Mouse (Mus musculus) heart, adult 2 months (tissue): Measurements from ENCODE around the gene Atrnl1. TPM values are rescaled to one million over a fixed set of nuclear protein-coding genes. Genes with fewer than 3 reads are reported as not detected.
A peak's percentile ranks its signal among the peaks of the same experiment; 100 is the strongest.
"Not testable (repeated sequence)": the region's sequence is repeated elsewhere in the genome, so short reads cannot be mapped to it uniquely, and the experiment has no call there.

Source experiments
- DNase-seq, 2 experiments: peaks; one replicate each; pipeline ENCODE4 v3.0.0; 2021
- H3K27ac ChIP-seq: fragments of 200-600 bp; 2 replicates; pipeline ENCODE4 v1.8.1; 2022
- H3K27me3 ChIP-seq: fragments of 200-500 bp; 2 replicates; pipeline ENCODE4 v1.6.1; 2012; ENCODE audit warnings: mild to moderate bottlenecking, low read length, inconsistent platforms, mixed read lengths; ENCODE audit not compliant: control insufficient read depth, insufficient read depth
- H3K36me3 ChIP-seq: fragments of 200-500 bp; 2 replicates; pipeline ENCODE4 v1.6.1; 2012; ENCODE audit warnings: low read length, inconsistent platforms; ENCODE audit not compliant: control insufficient read depth, insufficient read depth
- H3K4me1 ChIP-seq: fragments of 200-500 bp; 2 replicates; pipeline ENCODE4 v1.6.1; 2011; ENCODE audit warnings: low read length; ENCODE audit not compliant: control insufficient read depth, insufficient read depth
- H3K4me3 ChIP-seq: fragments of 200-600 bp; 2 replicates; pipeline ENCODE4 v1.8.1; 2022
- H3K79me2 ChIP-seq: fragments of 200-500 bp; replicated peaks from 2 replicates; pipeline ENCODE4 v1.6.1; 2012; ENCODE audit warnings: mild to moderate bottlenecking, inconsistent platforms, low read length, moderate library complexity, mixed read lengths; ENCODE audit not compliant: control insufficient read depth, insufficient read depth
- H3K9ac ChIP-seq: fragments of 200-500 bp; 2 replicates; pipeline ENCODE4 v1.6.1; 2012; ENCODE audit warnings: low read depth, mild to moderate bottlenecking, control low read depth, inconsistent platforms, low read length, mixed read lengths
- CTCF ChIP-seq: fragments of 200-600 bp; IDR thresholded peaks from 2 replicates; pipeline ENCODE4 v1.8.1; 2022; ENCODE audit warnings: antibody characterized with exemption, mild to moderate bottlenecking, moderate library complexity
- EP300 ChIP-seq: fragments of 200-500 bp; IDR thresholded peaks from 2 replicates; pipeline ENCODE4 v1.6.1; 2011; ENCODE audit warnings: low read depth, low read length, control low read depth; ENCODE audit not compliant: insufficient read depth
- POLR2A ChIP-seq: fragments of 200-500 bp; IDR thresholded peaks from 2 replicates; pipeline ENCODE4 v1.6.1; 2011; ENCODE audit warnings: mild to moderate bottlenecking, low read depth, low read length, control low read depth; ENCODE audit not compliant: insufficient read depth
- WGBS: fragments of 180-500 bp; shearing (Covaris S2); methylation state at CpG from one replicate; pipeline ENCODE4 v1.1.7; 2018; 5-methylcytosine and 5-hydroxymethylcytosine counted together
- intact Hi-C: fragments of 180-260 bp; cut with DNase I; formaldehyde crosslinking; loops from one replicate; pipeline ENCODE4 v1.15.1; 2025
- polyA plus RNA-seq: library from polyadenylated mRNA; depleted of rRNA; stranded (reverse); fragments of >200 nt; gene quantifications from 2 replicates; pipeline ENCODE4 v1.2.3, GENCODE M21; 2012
- total RNA-seq, 2 experiments: library from RNA; stranded (reverse); gene quantifications; 2 replicates each; pipeline ENCODE4 v1.2.3; 2021

Gene Atrnl1
- total and polyA plus RNA-seq, 3 experiments, result 6.3 to 14.2 (median 13.4) TPM

GRCm38 (mm10) chr19:57849915-57850314 lies 239.1 kb downstream of the Atrnl1 start:
- intact Hi-C loops, result no loop called here
- no peak overlapping the region for H3K4me3 ChIP-seq
- DNase-seq, result no peak
- no peak for TF ChIP-seq POLR2A
- TF ChIP-seq CTCF, result no peak
- no peak for TF ChIP-seq EP300
- H3K36me3 ChIP-seq, result no peaks in the 10 kb centered on the region
- no peak overlapping the region for H3K9ac ChIP-seq
- H3K79me2 ChIP-seq, result no peaks in the 10 kb centered on the region
- H3K27me3 ChIP-seq, result no peaks in the 10 kb centered on the region
- WGBS, result 88% methylated on average over 4 of the region's 7 CpGs
- no peak overlapping the region for H3K27ac ChIP-seq
- H3K4me1 ChIP-seq, result no peaks in the 10 kb centered on the region

GRCm38 (mm10) chr19:57868350-57868749 lies 257.5 kb downstream of the Atrnl1 start:
- no peaks in the 10 kb centered on the region for H3K27me3 ChIP-seq
- intact Hi-C loops, result no loop called here
- no peak overlapping the region for H3K27ac ChIP-seq
- WGBS, result 86% methylated on average over 4 of the region's 4 CpGs
- no peak for TF ChIP-seq EP300
- TF ChIP-seq POLR2A, result no peak
- TF ChIP-seq CTCF, result no peak
- H3K36me3 ChIP-seq, result no peaks in the 10 kb centered on the region
- H3K79me2 ChIP-seq, result no peaks in the 10 kb centered on the region
- H3K4me1 ChIP-seq, result no peaks in the 10 kb centered on the region
- H3K4me3 ChIP-seq, result no peak overlapping the region
- no peak for DNase-seq
- no peak overlapping the region for H3K9ac ChIP-seq

GRCm38 (mm10) chr19:57870871-57871270 lies 260.0 kb downstream of the Atrnl1 start:
- Histone ChIP-seq H3K9ac (no peak overlapping the region), H3K27me3 (no peaks in the 10 kb centered on the region), H3K27ac (no peak overlapping the region), H3K4me3 (no peak overlapping the region), H3K36me3 (no peaks in the 10 kb centered on the region), H3K79me2 (no peaks in the 10 kb centered on the region), H3K4me1 (no peaks in the 10 kb centered on the region)
- TF ChIP-seq CTCF, result no peak
- TF ChIP-seq POLR2A, result no peak
- no peak for TF ChIP-seq EP300
- WGBS, result 85% methylated on average over 13 of the region's 13 CpGs
- no peak for DNase-seq
- intact Hi-C loops, result no loop called here

- no peaks in the 10 kb centered on the region for H3K27me3 ChIP-seq
- no peak overlapping the region for H3K27ac ChIP-seq
- WGBS, result 92% methylated on average over 6 of the region's 6 CpGs
- H3K4me1 ChIP-seq, result no peaks in the 10 kb centered on the region
- no peaks in the 10 kb centered on the region for H3K79me2 ChIP-seq
- TF ChIP-seq POLR2A (no peak), CTCF (peak; percentile 59)
- DNase-seq, result no peak
- intact Hi-C loops, result no loop called here
- H3K36me3 ChIP-seq, result no peaks in the 10 kb centered on the region
- no peak overlapping the region for H3K4me3 ChIP-seq
- no peak overlapping the region for H3K9ac ChIP-seq
Measured at GRCm38 (mm10) chr19:57876057-57876456, 265.2 kb downstream of the Atrnl1 start.

GRCm38 (mm10) chr19:57877343-57877742 lies 266.5 kb downstream of the Atrnl1 start:
- Histone ChIP-seq H3K27me3 (no peaks in the 10 kb centered on the region), H3K4me3 (no peak overlapping the region), H3K79me2 (no peaks in the 10 kb centered on the region), H3K4me1 (no peaks in the 10 kb centered on the region), H3K9ac (no peak overlapping the region), H3K27ac (no peak overlapping the region), H3K36me3 (no peaks in the 10 kb centered on the region)
- intact Hi-C loops, result no loop called here
- no peak for DNase-seq
- 100% methylated on average over 4 of the region's 4 CpGs for WGBS
- TF ChIP-seq POLR2A (no peak), CTCF (no peak), EP300 (no peak)

- Histone ChIP-seq H3K4me1 (no peaks in the 10 kb centered on the region), H3K27me3 (no peaks in the 10 kb centered on the region), H3K36me3 (no peaks in the 10 kb centered on the region), H3K27ac (no peak overlapping the region), H3K4me3 (no peak overlapping the region), H3K9ac (no peak overlapping the region), H3K79me2 (no peaks in the 10 kb centered on the region)
- 88% methylated on average over 9 of the region's 9 CpGs for WGBS
- DNase-seq, result no peak
- intact Hi-C loops, result no loop called here
- TF ChIP-seq EP300 (no peak), POLR2A (no peak), CTCF (no peak)
Measured at GRCm38 (mm10) chr19:57878583-57878982, 267.7 kb downstream of the Atrnl1 start.

- intact Hi-C loops, result not testable (repeated sequence)
Measured at GRCm38 (mm10) chr19:57879841-57880240, 269.0 kb downstream of the Atrnl1 start.

More at GRCm38 (mm10) chr19:57879841-57880240, 269.0 kb downstream of the Atrnl1 start:
- H3K27ac ChIP-seq, H3K9ac ChIP-seq, H3K27me3 ChIP-seq, DNase-seq, H3K79me2 ChIP-seq, H3K4me3 ChIP-seq, H3K36me3 ChIP-seq, H3K4me1 ChIP-seq: not testable (repeated sequence)
- WGBS, result 87% methylated on average over 1 of the region's 1 CpGs
